Mouse (Mus musculus) brain, embryonic 14.5 days (tissue): Measurements from ENCODE around the gene Pcnx.

ENCODE experiments used
- CTCF ChIP-seq: fragments of 200-500 bp; IDR thresholded peaks from 2 replicates; pipeline ENCODE4 v1.5.1; 2012; ENCODE audit warnings: inconsistent platforms, mild to moderate bottlenecking, moderate library complexity, borderline replicate concordance; ENCODE audit not compliant: insufficient read depth, insufficient read length; ENCODE audit errors: extremely low read depth
- POLR2A ChIP-seq: fragments of 200-500 bp; IDR thresholded peaks from 2 replicates; pipeline ENCODE4 v1.6.1; 2012; ENCODE audit warnings: mild to moderate bottlenecking, inconsistent platforms, borderline replicate concordance; ENCODE audit not compliant: poor library complexity, insufficient read depth, insufficient read length, severe bottlenecking; ENCODE audit errors: extremely low read depth

GRCm38 (mm10) chr12:81844981-81845380 lies 14.8 kb upstream of the Pcnx start:
- TF ChIP-seq CTCF (no peak), POLR2A (no peak)
